Mouse (Mus musculus): ENCODE data around the gene Tas2r136. TPM values are rescaled to one million over a fixed set of nuclear protein-coding genes. Genes with fewer than 3 reads are reported as not detected.

Tas2r136 gene
- not detected in 2 replicates for polyA plus RNA-seq (2012; ENCODE audit: insufficient read depth, insufficient read length, low replicate concordance, missing spikeins)

- no peak within 1 kb of the TSS for H3K27ac ChIP-seq (ENCODE audit: insufficient read depth, low read depth, low read length)
- H3K4me1 ChIP-seq (ENCODE audit: control insufficient read depth, insufficient read depth, low read length): no peaks in the 10 kb centered on the region
- no peak within 1 kb of the TSS for H3K4me3 ChIP-seq (ENCODE audit: insufficient read depth, low read depth, low read length)
- TF ChIP-seq CTCF (IDR thresholded peaks at IDR 0.05; ENCODE audit: insufficient read depth, low read depth, low read length) (no peak), POLR2A (IDR thresholded peaks at IDR 0.05; ENCODE audit: insufficient read depth, low read depth, low read length) (no peak)
Measured at GRCm38 (mm10) chr6:132778062-132778461, at the start of gene Tas2r136. Gene Tas2r136, minus strand, starts transcription at chr6:132778162.

DNA sequence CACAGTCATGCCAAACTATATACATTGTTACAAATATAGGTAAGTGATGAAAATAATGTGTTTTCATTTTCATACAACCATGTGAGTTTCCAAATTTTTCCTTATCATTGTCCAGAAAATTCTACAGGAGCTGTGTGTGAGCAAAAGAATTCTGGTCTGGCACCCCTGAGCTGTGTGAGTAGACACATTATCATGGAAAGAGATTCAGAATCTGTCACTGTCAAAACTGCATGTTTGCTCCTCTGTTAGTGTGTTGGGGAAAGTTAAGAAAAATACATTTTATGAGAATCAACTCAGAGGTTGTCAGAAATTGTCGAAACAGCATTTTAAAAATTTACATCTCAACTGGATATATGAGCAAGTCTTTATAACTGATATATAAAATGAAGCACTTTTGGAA is 24.6 kb upstream of the Tas2r136 start, which contains the start of gene Tas2r117:
Gene Tas2r117 (plus strand): TSS at position 301 of the 400 bp plus-strand sequence.
- Histone ChIP-seq H3K4me1 (ENCODE audit: control insufficient read depth, insufficient read depth, low read length) (no peaks in the 10 kb centered on the region), H3K27ac (ENCODE audit: insufficient read depth, low read depth, low read length) (no peak within 1 kb of the TSS), H3K4me3 (ENCODE audit: insufficient read depth, low read depth, low read length) (no peak within 1 kb of the TSS)
- 73% methylated on average over 1 of the region's 1 CpGs for WGBS
- TF ChIP-seq CTCF (IDR thresholded peaks at IDR 0.05; ENCODE audit: insufficient read depth, low read depth, low read length) (no peak), POLR2A (IDR thresholded peaks at IDR 0.05; ENCODE audit: insufficient read depth, low read depth, low read length) (no peak)

DNA sequence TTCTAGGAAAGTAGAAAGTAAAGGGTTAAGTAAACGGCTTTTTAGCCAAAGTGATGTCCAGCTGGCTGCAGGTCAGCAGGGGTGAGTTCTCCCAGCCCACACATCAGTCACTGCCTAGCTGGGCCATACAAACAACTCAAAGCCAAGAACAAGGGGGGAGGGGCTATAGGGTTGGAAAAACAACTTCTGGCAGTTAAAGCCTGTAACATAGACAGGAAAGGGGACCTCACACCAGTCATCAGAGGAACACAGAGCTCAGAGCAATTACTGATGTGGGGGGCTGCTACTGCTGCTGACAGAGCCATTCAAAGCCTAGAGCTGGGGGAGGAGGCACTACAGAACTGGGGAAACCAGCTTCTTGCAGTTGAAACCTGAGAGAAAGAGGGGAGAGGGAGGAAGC is 17.4 kb upstream of the Tas2r136 start:
- Histone ChIP-seq H3K4me1 (ENCODE audit: control insufficient read depth, insufficient read depth, low read length) (no peaks in the 10 kb centered on the region), H3K4me3 (ENCODE audit: insufficient read depth, low read depth, low read length) (no peak overlapping the region), H3K27ac (ENCODE audit: insufficient read depth, low read depth, low read length) (no peak overlapping the region)
- 29% methylated on average over 1 of the region's 1 CpGs for WGBS
- TF ChIP-seq POLR2A (IDR thresholded peaks at IDR 0.05; ENCODE audit: insufficient read depth, low read depth, low read length) (no peak), CTCF (IDR thresholded peaks at IDR 0.05; ENCODE audit: insufficient read depth, low read depth, low read length) (no peak)

- no peak within 1 kb of the TSS for H3K27ac ChIP-seq (ENCODE audit: insufficient read depth, low read depth, low read length)
- H3K4me3 ChIP-seq (ENCODE audit: insufficient read depth, low read depth, low read length): no peak within 1 kb of the TSS
- TF ChIP-seq CTCF (IDR thresholded peaks at IDR 0.05; ENCODE audit: insufficient read depth, low read depth, low read length) (no peak), POLR2A (IDR thresholded peaks at IDR 0.05; ENCODE audit: insufficient read depth, low read depth, low read length) (no peak)
- WGBS: 95% methylated on average over 2 of the region's 2 CpGs
- no peaks in the 10 kb centered on the region for H3K4me1 ChIP-seq (ENCODE audit: control insufficient read depth, insufficient read depth, low read length)
Measured at GRCm38 (mm10) chr6:132761831-132762230, 16.1 kb downstream of the Tas2r136 start, which contains the start of gene Tas2r102. Gene Tas2r102, plus strand, starts transcription at chr6:132762131.

DNA sequence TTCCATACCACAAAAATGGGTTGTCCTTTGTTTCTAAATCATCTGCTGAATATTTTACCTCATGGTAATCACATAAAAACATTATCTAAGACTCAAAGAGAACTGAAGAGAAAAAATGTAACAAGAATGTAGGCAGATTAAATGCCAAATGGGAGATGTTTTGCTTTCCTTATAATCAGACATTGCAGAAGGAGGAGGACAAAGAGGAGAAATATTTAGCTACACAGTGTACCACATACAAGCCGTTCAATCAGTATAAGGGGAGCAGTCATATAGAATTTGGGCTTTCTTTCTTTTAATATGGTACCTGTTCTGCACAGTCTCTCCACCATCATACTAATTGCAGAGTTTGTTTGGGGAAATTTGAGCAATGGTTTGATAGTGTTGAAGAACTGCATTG is 23.5 kb downstream of the Tas2r136 start, which contains the start of gene Tas2r124:
Gene Tas2r124 (plus strand): TSS at position 301 of the 400 bp plus-strand sequence.
- WGBS: 71% methylated on average over 1 of the region's 1 CpGs
- Histone ChIP-seq H3K4me3 (ENCODE audit: insufficient read depth, low read depth, low read length) (no peak within 1 kb of the TSS), H3K27ac (ENCODE audit: insufficient read depth, low read depth, low read length) (no peak within 1 kb of the TSS), H3K4me1 (ENCODE audit: control insufficient read depth, insufficient read depth, low read length) (no peaks in the 10 kb centered on the region)
- TF ChIP-seq POLR2A (IDR thresholded peaks at IDR 0.05; ENCODE audit: insufficient read depth, low read depth, low read length): no peak

DNA sequence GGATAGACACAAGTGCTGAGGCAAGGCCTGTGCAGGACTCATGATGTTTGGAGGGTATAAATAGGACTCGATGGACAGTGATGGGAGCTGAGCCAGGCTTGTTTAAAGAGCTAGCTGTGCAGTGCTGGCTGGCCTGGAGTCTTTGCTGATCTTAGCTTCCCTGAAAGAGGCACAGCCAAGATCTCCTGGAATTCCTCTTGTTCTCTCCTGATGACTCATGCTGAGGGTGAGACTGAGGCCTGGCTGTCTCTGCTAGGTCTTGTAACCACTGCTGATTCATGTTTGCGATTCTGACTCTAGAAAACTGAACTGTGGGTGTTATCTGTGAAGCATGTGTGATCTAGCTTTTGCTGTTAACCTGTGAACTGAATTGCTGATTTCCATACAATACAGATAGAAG is 27.8 kb downstream of the Tas2r136 start:
- no peak overlapping the region for H3K27ac ChIP-seq (ENCODE audit: insufficient read depth, low read depth, low read length)
- TF ChIP-seq CTCF (IDR thresholded peaks at IDR 0.05; ENCODE audit: insufficient read depth, low read depth, low read length) (no peak), POLR2A (IDR thresholded peaks at IDR 0.05; ENCODE audit: insufficient read depth, low read depth, low read length) (no peak)
- no peaks in the 10 kb centered on the region for H3K4me1 ChIP-seq (ENCODE audit: control insufficient read depth, insufficient read depth, low read length)
- no peak overlapping the region for H3K4me3 ChIP-seq (ENCODE audit: insufficient read depth, low read depth, low read length)
- 86% methylated on average over 2 of the region's 2 CpGs for WGBS

GRCm38 (mm10) chr6:132737935-132738334 is 40.0 kb downstream of the Tas2r136 start, which contains the start of gene Tas2r115:
Gene Tas2r115, minus strand, starts transcription at chr6:132738035.
- Histone ChIP-seq H3K27ac (ENCODE audit: insufficient read depth, low read depth, low read length) (no peak within 1 kb of the TSS), H3K4me3 (ENCODE audit: insufficient read depth, low read depth, low read length) (no peak within 1 kb of the TSS), H3K4me1 (ENCODE audit: control insufficient read depth, insufficient read depth, low read length) (no peaks in the 10 kb centered on the region)
- WGBS: 68% methylated on average over 2 of the region's 2 CpGs
- no peak for TF ChIP-seq POLR2A (IDR thresholded peaks at IDR 0.05; ENCODE audit: insufficient read depth, low read depth, low read length)
- TF ChIP-seq CTCF (IDR thresholded peaks at IDR 0.05; ENCODE audit: insufficient read depth, low read depth, low read length): no peak

Other genes with a start within 250 kb of the Tas2r136 start
- not detected in 2 replicates for gene Prh1, start 208.4 kb downstream of the Tas2r136 start, polyA plus RNA-seq (2012; ENCODE audit: insufficient read depth, insufficient read length, low replicate concordance, missing spikeins)
- gene Prp2, start 182.2 kb downstream of the Tas2r136 start, polyA plus RNA-seq (2012; ENCODE audit: insufficient read depth, insufficient read length, low replicate concordance, missing spikeins): not detected in 2 replicates
- not detected in 2 replicates for gene A630073D07Rik, start 126.6 kb downstream of the Tas2r136 start, polyA plus RNA-seq (2012; ENCODE audit: insufficient read depth, insufficient read length, low replicate concordance, missing spikeins)
- not detected in 2 replicates for gene Tas2r120, start 121.2 kb downstream of the Tas2r136 start, polyA plus RNA-seq (2012; ENCODE audit: insufficient read depth, insufficient read length, low replicate concordance, missing spikeins)
- not detected in 2 replicates for gene Tas2r121, start 77.2 kb downstream of the Tas2r136 start, polyA plus RNA-seq (2012; ENCODE audit: insufficient read depth, insufficient read length, low replicate concordance, missing spikeins)
- gene Tas2r122, start 66.2 kb downstream of the Tas2r136 start, polyA plus RNA-seq (2012; ENCODE audit: insufficient read depth, insufficient read length, low replicate concordance, missing spikeins): not detected in 2 replicates
- gene Tas2r115, start 40.1 kb downstream of the Tas2r136 start, polyA plus RNA-seq (2012; ENCODE audit: insufficient read depth, insufficient read length, low replicate concordance, missing spikeins): not detected in 2 replicates
- not detected in 2 replicates for gene Tas2r124, start 23.4 kb downstream of the Tas2r136 start, polyA plus RNA-seq (2012; ENCODE audit: insufficient read depth, insufficient read length, low replicate concordance, missing spikeins)
- gene Tas2r102, start 16.0 kb downstream of the Tas2r136 start, polyA plus RNA-seq (2012; ENCODE audit: insufficient read depth, insufficient read length, low replicate concordance, missing spikeins): not detected in 2 replicates
- not detected in 2 replicates for gene Tas2r117, start 24.7 kb upstream of the Tas2r136 start, polyA plus RNA-seq (2012; ENCODE audit: insufficient read depth, insufficient read length, low replicate concordance, missing spikeins)
- gene Tas2r123, start 69.0 kb upstream of the Tas2r136 start, polyA plus RNA-seq (2012; ENCODE audit: insufficient read depth, insufficient read length, low replicate concordance, missing spikeins): not detected in 2 replicates
- not detected in 2 replicates for gene Tas2r116, start 77.3 kb upstream of the Tas2r136 start, polyA plus RNA-seq (2012; ENCODE audit: insufficient read depth, insufficient read length, low replicate concordance, missing spikeins)
- gene Tas2r110, start 89.8 kb upstream of the Tas2r136 start, polyA plus RNA-seq (2012; ENCODE audit: insufficient read depth, insufficient read length, low replicate concordance, missing spikeins): not detected in 2 replicates
- gene Tas2r113, start 114.8 kb upstream of the Tas2r136 start, polyA plus RNA-seq (2012; ENCODE audit: insufficient read depth, insufficient read length, low replicate concordance, missing spikeins): not detected in 2 replicates
- gene Tas2r125, start 131.5 kb upstream of the Tas2r136 start, polyA plus RNA-seq (2012; ENCODE audit: insufficient read depth, insufficient read length, low replicate concordance, missing spikeins): not detected in 2 replicates
- gene Tas2r129, start 172.9 kb upstream of the Tas2r136 start, polyA plus RNA-seq (2012; ENCODE audit: insufficient read depth, insufficient read length, low replicate concordance, missing spikeins): not detected in 2 replicates
- not detected in 2 replicates for gene Tas2r131, start 179.8 kb upstream of the Tas2r136 start, polyA plus RNA-seq (2012; ENCODE audit: insufficient read depth, insufficient read length, low replicate concordance, missing spikeins)
- gene Tas2r109, start 202.8 kb upstream of the Tas2r136 start, polyA plus RNA-seq (2012; ENCODE audit: insufficient read depth, insufficient read length, low replicate concordance, missing spikeins): not detected in 2 replicates

Measured in olfactory bulb, adult 2 months (tissue).